Mouse (Mus musculus) mouse embryonic stem cell (cell line): ENCODE results near the gene Mrps21.

ENCODE experiments used
- in situ Hi-C, 2 experiments: fragments of 300-500 bp; cut with MboI; formaldehyde crosslinking; loops; 1 replicate in 1 of 2; 3 replicates in 1 of 2; pipeline ENCODE4 v1.14.3; 2019 to 2020; ENCODE audit warnings: low sequenced_read_pairs in 2 of 2, low pct_unique_long_range_greater_than_20kb in 1 of 2, mixed read lengths in 1 of 2; ENCODE audit not compliant: unreplicated experiment in 1 of 2

Gene Mrps21

DNA sequence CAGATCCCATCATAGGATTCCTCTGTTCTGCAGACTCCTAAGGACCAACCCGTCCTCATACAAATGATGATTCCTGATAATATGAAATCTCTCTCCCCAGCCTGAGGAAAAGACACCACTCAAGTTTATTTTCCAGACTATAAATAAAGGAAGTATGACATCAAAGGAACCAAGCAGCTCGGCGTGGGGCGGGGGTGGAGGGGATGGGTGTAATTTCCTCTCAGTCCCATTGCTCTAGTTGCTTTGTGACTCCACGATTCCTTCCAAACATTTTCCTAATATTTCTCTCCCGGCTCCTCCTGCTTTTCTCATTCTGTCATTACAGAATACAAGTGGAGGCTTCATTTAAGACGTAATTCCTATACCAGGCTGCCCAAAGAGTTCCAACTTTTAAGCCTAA lies 21.8 kb upstream of the Mrps21 start:
- in situ Hi-C loops, result no loop called here

- in situ Hi-C loops, result no loop called here
Observed at GRCm38 (mm10) chr3:95892066-95893052, 21.0 kb upstream of the Mrps21 start.

- in situ Hi-C loops, result no loop called here
Observed at GRCm38 (mm10) chr3:95891211-95892065, 20.1 kb upstream of the Mrps21 start, which contains the start of gene BC028528. Gene BC028528 (minus strand): TSS chr3:95892005.

GRCm38 (mm10) chr3:95889664-95890063 lies 18.3 kb upstream of the Mrps21 start:
- in situ Hi-C loops, result no loop called here

DNA sequence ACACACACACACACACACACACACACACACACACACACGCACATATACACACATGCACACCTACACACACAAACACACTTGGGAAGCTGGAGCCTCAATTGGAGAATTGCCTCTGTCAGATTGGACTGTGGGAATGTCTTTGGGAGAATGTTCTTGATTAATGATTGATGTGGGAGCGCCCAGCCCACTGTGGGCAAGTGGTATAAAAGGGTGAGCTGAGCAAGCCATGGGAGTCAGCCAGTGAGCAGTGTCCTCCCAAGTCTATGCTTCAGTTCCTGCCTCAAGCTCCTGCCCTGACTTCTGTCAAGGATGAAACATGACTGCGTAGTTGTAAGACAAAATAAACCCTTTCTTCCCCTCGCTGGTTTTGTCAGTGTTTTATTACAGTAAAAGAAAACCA lies 16.3 kb upstream of the Mrps21 start:
- in situ Hi-C loops, result no loop called here

- in situ Hi-C loops, result no loop called here
Observed at GRCm38 (mm10) chr3:95884400-95884799, 13.1 kb upstream of the Mrps21 start.

DNA sequence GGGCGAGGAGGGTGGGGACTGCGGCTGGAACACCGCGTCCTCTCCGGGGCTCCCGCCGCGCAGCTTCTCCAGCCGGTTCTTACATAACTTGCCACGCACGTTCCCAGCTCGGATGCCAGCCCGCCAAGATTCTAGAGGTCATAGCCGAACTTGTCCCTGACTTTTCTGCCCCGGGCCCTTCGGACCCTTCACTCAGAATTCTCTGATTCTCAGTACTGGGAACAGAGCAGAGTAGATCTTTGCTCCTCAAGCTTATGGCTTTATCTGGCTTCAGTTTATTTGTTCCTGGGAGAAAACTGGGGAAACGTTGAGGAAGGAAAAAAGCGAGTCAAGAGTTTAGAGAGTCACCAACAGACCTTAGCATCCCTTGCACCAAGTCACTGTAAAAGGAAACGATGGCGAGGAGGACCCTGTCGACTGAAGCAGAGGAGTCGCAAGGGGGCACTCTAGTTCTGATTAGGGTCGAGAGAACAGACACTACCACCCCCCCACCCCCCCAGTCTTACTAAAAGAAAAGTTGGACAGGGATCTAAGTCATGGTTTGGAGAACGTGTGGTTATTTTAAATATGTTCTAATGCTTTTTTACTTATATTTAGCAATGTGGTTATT lies 11.6 kb upstream of the Mrps21 start:
- in situ Hi-C loops, result no loop called here

DNA sequence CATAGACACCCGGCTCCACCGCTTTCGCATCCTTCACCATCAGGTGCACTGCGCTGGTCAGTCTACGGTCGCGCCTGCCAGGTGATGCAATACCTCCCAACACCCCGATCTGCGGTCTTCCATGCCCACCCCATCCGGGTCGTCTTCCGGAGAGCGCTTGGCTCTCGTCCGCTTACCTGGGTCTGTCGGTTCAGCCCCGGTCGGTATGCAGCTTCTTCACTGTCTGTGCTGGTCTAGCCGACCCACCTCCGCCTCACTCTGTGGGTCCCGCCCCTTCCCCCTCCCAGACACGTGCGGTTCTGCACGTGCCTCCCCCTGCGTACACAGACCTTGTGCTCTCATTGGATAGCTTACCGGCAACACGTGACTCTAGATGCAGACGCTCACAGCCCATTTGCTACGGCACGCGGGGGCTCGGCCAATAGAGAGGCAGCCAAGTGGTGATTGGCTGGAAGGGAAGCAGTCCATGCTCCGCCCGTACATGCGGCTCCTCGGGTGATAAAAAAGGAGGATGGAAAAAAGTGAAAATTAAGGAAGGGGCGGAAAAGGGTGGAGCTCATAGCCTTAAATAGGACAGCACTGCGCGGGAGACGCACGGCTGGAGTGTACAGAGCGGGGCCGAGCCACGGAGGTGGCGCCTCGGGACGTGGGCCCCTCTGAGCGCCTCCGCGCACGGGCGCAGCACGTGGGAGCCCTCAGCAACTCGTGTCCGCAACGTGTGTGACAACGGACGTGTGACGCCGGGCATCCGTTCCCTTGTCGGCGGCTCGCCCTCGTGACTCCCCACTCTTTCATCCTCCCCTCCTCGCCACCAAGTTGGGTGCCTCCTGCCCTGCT lies 10.9 kb upstream of the Mrps21 start, which contains the start of gene Ciart:
Gene Ciart, minus strand, starts transcription at position 273 of the 837 bp plus-strand sequence.
- in situ Hi-C loops, result no loop called here

DNA sequence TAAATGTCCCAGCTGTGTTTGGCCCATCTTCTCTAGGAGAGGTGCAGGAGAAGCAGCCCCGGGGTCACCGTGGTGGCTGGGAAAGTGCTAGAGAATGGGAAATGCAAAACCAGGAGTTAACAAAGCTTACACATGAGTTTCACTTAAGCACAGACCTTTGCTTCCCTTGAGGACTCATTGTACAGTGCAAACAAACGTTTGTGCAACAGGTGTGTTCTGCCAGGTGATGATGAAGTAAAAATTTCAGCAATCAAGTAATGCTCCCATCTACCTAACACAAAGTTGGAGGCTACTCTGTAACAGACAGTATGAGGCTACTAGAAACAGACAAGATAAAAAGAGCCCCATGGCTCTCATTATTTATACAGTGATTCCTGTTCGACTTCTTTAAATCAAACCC lies 7.7 kb upstream of the Mrps21 start:
- in situ Hi-C loops, result no loop called here

GRCm38 (mm10) chr3:95872048-95872447 lies 729 bp upstream of the Mrps21 start:
- in situ Hi-C loops, result no loop called here

DNA sequence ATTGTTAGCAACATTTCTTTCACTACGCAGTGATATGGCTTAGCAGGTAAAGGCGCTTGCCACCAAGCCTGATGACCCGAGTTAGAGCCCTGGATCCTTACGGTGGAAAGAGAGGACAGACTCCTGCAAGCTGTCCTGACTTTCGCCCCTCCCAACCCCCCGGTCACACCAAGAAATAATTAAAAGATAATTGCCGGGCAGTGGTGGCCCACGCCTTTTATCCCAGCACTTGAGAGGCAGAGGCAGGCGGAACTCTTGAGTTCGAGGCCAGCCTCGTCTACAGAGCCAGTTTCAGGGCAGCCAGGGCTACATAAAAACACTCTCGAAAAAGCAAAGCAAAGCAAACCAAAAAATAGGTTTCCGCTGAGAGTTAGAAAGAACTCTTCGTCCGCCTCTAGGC lies 343 bp downstream of the Mrps21 start:
- in situ Hi-C loops, result no loop called here

GRCm38 (mm10) chr3:95867408-95867807 lies 3.9 kb downstream of the Mrps21 start:
- in situ Hi-C loops, result no loop called here

DNA sequence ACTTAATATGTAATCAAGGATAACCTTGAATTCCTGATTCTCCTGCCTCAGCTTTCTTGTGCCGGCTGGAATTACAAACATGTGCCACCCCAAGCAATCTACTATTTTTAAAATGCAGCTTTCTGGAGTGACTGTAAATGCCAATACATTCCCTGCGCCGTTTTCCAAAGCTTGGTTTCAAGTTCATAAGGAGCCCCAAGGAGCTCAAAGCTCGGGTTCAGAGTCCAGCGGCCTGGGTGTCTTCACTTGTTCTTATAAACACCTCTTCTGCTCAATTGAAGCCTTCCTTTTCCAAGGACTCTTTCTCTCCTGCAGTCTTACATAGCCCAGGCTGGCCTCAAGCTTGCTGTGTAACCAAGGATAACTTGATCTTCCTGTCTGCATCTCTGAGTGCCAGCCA lies 5.2 kb downstream of the Mrps21 start:
- in situ Hi-C loops, result no loop called here

GRCm38 (mm10) chr3:95865571-95865970 lies 5.7 kb downstream of the Mrps21 start:
- in situ Hi-C loops, result no loop called here

DNA sequence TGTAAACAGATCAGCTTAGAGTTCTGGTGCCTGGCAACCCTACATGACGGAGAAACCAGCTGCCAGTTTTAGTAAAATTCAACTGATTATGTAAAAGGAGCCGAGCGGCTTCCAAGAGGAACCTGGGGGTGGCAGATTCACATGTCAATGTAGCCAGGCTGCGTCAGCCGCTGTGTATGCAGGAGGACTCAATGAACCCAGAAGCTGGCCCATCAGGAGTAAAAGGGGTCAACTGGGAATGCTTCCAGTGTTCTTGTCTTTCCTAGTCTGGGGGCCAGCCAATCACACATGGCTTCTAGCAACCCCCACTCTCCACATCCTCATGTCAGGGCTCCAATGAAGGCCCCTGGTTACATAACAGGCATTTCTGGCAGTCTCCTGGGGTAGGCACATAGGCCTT lies 6.3 kb downstream of the Mrps21 start:
- in situ Hi-C loops, result no loop called here

- in situ Hi-C loops, result no loop called here
Observed at GRCm38 (mm10) chr3:95863578-95863977, 7.7 kb downstream of the Mrps21 start.

GRCm38 (mm10) chr3:95861796-95862195 lies 9.5 kb downstream of the Mrps21 start:
- in situ Hi-C loops, result no loop called here

DNA sequence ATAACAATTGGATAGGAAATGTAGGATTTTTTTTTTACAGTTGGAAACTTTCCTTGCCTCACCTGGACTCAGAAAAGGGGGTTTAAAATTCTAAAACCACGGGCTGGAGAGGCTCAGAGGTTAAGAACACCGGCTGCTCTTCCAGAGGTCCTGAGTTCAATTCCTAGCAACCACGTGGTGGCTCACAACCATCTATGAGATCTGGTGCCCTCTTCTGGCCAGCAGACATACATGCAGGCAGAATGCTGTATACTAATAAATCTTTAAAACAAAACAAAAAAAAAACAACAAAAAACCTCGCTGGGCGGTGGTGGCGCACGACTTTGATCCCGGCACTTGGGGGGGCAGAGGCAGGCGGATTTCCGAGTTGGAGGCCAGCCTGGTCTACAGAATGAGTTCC lies 10.1 kb downstream of the Mrps21 start:
- in situ Hi-C loops, result no loop called here
